Mouse (Mus musculus): Measurements from ENCODE around the gene Olfr1390. TPM values are rescaled to one million over a fixed set of nuclear protein-coding genes. Genes with fewer than 3 reads are reported as not detected.
"Not testable (repeated sequence)": the region's sequence is repeated elsewhere in the genome, so short reads cannot be mapped to it uniquely, and the experiment has no call there.

Olfr1390 gene
- polyA plus RNA-seq (2015; fragmentation: Nextera tagmentation; extraction: Ambion mirVana) = not detected in 2 replicates

- no peaks in the 10 kb centered on the region for H3K4me1 ChIP-seq (replicated peaks; ENCODE audit: insufficient read depth, low read length)
- DNase-seq (ENCODE audit: low spot score) (no peak), ATAC-seq (replicated peaks; ENCODE audit: low FRiP score, low read depth) (no peak)
- no peaks in the 10 kb centered on the region for H3K36me3 ChIP-seq (ENCODE audit: insufficient read depth, low read length)
- H3K9me3 ChIP-seq (replicated peaks; ENCODE audit: low read length) = no peaks in the 10 kb centered on the region
- no peak within 1 kb of the TSS for H3K9ac ChIP-seq (ENCODE audit: low read depth, low read length)
- TF ChIP-seq CTCF (IDR thresholded peaks at IDR 0.05; ENCODE audit: low read depth) = no peak
- H3K27me3 ChIP-seq (ENCODE audit: insufficient read depth, low read length) = no peaks in the 10 kb centered on the region
- no peak within 1 kb of the TSS for H3K4me3 ChIP-seq (replicated peaks; ENCODE audit: low read depth, low read length)
- WGBS = 96% methylated on average over 1 of the region's 1 CpGs
- H3K27ac ChIP-seq = no peak within 1 kb of the TSS
- no peak within 1 kb of the TSS for H3K4me2 ChIP-seq (ENCODE audit: low read length)
Measured at GRCm38 (mm10) chr11:49334888-49335287, at the start of gene Olfr1390. Gene Olfr1390, plus strand, starts transcription at chr11:49335188.

GRCm38 (mm10) chr11:49287251-49287650 lies 47.7 kb upstream of the Olfr1390 start:
- Histone ChIP-seq H3K4me2 (ENCODE audit: low read length) (no peak overlapping the region), H3K4me1 (replicated peaks; ENCODE audit: insufficient read depth, low read length) (no peaks in the 10 kb centered on the region), H3K27me3 (ENCODE audit: insufficient read depth, low read length) (no peaks in the 10 kb centered on the region), H3K4me3 (replicated peaks; ENCODE audit: low read depth, low read length) (no peak overlapping the region), H3K27ac (no peak overlapping the region), H3K36me3 (ENCODE audit: insufficient read depth, low read length) (no peaks in the 10 kb centered on the region), H3K9ac (ENCODE audit: low read depth, low read length) (no peak overlapping the region), H3K9me3 (replicated peaks; ENCODE audit: low read length) (no peaks in the 10 kb centered on the region)
- ATAC-seq (replicated peaks; ENCODE audit: low FRiP score, low read depth) (no peak), DNase-seq (ENCODE audit: low spot score) (no peak)
- no peak for TF ChIP-seq CTCF (IDR thresholded peaks at IDR 0.05; ENCODE audit: low read depth)
- 62% methylated on average over 2 of the region's 2 CpGs for WGBS

DNA sequence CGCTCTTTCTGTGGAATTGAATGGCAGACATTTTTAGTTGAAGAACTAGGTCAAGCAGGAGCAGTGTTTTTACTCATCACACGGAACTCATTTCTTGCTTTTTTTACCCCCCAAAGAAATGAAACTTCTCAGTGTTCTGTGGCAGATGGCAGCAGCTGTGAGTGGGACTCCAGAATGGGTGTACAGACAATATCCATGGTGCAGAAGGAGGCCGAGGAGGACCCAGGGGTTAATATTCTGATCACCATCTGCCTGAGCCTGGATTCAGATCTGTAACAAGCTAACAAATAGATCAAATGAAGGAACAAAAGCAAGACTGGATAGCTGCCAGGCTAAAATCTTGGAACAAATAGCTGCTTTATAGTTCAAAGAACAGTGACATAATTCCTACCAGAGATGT lies 42.2 kb upstream of the Olfr1390 start:
- no peak for TF ChIP-seq CTCF (IDR thresholded peaks at IDR 0.05; ENCODE audit: low read depth)
- 83% methylated on average over 3 of the region's 3 CpGs for WGBS
- ATAC-seq (replicated peaks; ENCODE audit: low FRiP score, low read depth) = no peak

DNA sequence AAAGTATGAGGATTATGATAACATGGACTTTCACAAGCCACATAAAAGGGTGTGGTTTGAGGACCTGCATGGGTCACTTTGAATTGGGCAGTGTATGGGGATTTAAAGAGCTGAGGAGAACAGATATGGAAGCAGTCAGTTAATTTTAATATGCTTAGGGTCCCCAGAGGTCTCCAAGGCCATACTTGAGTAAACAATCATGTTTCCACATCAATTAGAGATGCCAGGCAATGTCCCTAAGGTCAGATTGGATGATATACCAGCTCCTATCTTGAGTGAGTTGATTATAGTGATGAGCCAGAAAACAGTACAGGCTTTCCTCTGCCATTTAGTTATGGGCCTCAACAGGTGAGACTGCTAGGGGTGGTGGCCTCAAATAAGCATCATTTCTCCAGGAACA lies 30.5 kb upstream of the Olfr1390 start, which contains the start of gene Olfr10:
TSS of gene Olfr10 (plus strand) at position 301 of the 400 bp plus-strand sequence.
- ATAC-seq (replicated peaks; ENCODE audit: low FRiP score, low read depth) (no peak), DNase-seq (ENCODE audit: low spot score) (no peak)
- Histone ChIP-seq H3K27ac (no peak within 1 kb of the TSS), H3K36me3 (ENCODE audit: insufficient read depth, low read length) (no peaks in the 10 kb centered on the region), H3K4me2 (ENCODE audit: low read length) (no peak within 1 kb of the TSS), H3K9ac (ENCODE audit: low read depth, low read length) (no peak within 1 kb of the TSS), H3K27me3 (ENCODE audit: insufficient read depth, low read length) (no peaks in the 10 kb centered on the region), H3K9me3 (replicated peaks; ENCODE audit: low read length) (no peaks in the 10 kb centered on the region), H3K4me3 (replicated peaks; ENCODE audit: low read depth, low read length) (no peak within 1 kb of the TSS), H3K4me1 (replicated peaks; ENCODE audit: insufficient read depth, low read length) (no peaks in the 10 kb centered on the region)
- TF ChIP-seq CTCF (IDR thresholded peaks at IDR 0.05; ENCODE audit: low read depth) = no peak

More for the DNA sequence above, 42.2 kb upstream of the Olfr1390 start:
- Histone ChIP-seq H3K4me3 (replicated peaks; ENCODE audit: low read depth, low read length) (no peak overlapping the region), H3K27me3 (ENCODE audit: insufficient read depth, low read length) (no peaks in the 10 kb centered on the region), H3K27ac (no peak overlapping the region), H3K4me1 (replicated peaks; ENCODE audit: insufficient read depth, low read length) (no peaks in the 10 kb centered on the region), H3K4me2 (ENCODE audit: low read length) (no peak overlapping the region), H3K9me3 (replicated peaks; ENCODE audit: low read length) (no peaks in the 10 kb centered on the region), H3K9ac (ENCODE audit: low read depth, low read length) (no peak overlapping the region), H3K36me3 (ENCODE audit: insufficient read depth, low read length) (no peaks in the 10 kb centered on the region)
- no peak for DNase-seq (ENCODE audit: low spot score)

GRCm38 (mm10) chr11:49308547-49308946 lies 26.4 kb upstream of the Olfr1390 start:
- not testable (repeated sequence) for H3K9me3 ChIP-seq (replicated peaks; ENCODE audit: low read length); H3K27ac ChIP-seq; H3K4me1 ChIP-seq (replicated peaks; ENCODE audit: insufficient read depth, low read length); H3K4me3 ChIP-seq (replicated peaks; ENCODE audit: low read depth, low read length); H3K36me3 ChIP-seq (ENCODE audit: insufficient read depth, low read length); H3K4me2 ChIP-seq (ENCODE audit: low read length); H3K27me3 ChIP-seq (ENCODE audit: insufficient read depth, low read length); ATAC-seq (replicated peaks; ENCODE audit: low FRiP score, low read depth); DNase-seq (ENCODE audit: low spot score); H3K9ac ChIP-seq (ENCODE audit: low read depth, low read length)
- WGBS = 79% methylated on average over 5 of the region's 5 CpGs

DNA sequence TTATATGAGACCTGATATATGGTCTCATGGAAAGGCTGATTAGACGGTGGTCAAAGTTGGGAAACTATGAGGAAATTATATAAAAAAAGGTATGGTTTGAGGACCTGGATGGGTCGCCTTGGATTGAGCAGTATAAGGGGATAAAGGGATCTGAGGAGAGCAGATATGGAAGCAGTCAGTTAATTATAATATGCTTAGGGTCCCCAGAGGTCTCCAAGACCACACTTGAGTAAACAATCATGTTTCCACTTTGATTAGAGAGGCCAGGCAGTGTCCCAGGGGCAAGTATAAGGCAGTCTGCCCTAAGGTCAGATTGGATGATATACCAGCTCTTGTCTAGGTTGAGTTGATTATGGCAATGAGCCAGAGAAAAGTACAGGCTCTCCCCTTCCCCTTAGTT lies 12.5 kb upstream of the Olfr1390 start, which contains the start of gene Olfr1391:
TSS of gene Olfr1391 (plus strand) at position 301 of the 400 bp plus-strand sequence.
- Histone ChIP-seq H3K27me3 (ENCODE audit: insufficient read depth, low read length) (no peaks in the 10 kb centered on the region), H3K4me2 (ENCODE audit: low read length) (no peak within 1 kb of the TSS), H3K27ac (no peak within 1 kb of the TSS), H3K36me3 (ENCODE audit: insufficient read depth, low read length) (no peaks in the 10 kb centered on the region), H3K4me1 (replicated peaks; ENCODE audit: insufficient read depth, low read length) (no peaks in the 10 kb centered on the region), H3K9me3 (replicated peaks; ENCODE audit: low read length) (no peaks in the 10 kb centered on the region), H3K9ac (ENCODE audit: low read depth, low read length) (no peak within 1 kb of the TSS), H3K4me3 (replicated peaks; ENCODE audit: low read depth, low read length) (no peak within 1 kb of the TSS)
- no peak for TF ChIP-seq CTCF (IDR thresholded peaks at IDR 0.05; ENCODE audit: low read depth)
- WGBS = 77% methylated on average over 2 of the region's 2 CpGs
- no peak for DNase-seq (ENCODE audit: low spot score)
- no peak for ATAC-seq (replicated peaks; ENCODE audit: low FRiP score, low read depth)

DNA sequence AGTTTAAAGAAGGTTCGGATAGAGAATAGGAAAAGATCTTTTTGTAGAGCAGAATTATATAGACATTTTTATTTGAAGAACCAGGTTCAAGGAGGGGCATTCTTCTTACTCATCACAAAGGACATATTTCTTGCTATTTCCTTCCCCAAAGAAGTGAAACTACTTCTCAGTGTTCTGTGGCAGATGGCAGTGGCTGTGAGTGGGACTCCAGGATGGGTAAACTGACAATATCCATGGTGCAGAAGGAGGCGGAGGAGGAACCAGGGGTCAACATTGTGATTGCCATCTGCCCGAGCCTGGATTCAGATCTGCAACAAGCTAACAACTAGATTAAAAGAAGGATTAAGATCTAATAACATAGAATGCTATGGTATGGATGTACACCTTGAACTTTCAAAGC lies 8.3 kb upstream of the Olfr1390 start:
- Histone ChIP-seq H3K27me3 (ENCODE audit: insufficient read depth, low read length) (no peaks in the 10 kb centered on the region), H3K9me3 (replicated peaks; ENCODE audit: low read length) (no peaks in the 10 kb centered on the region), H3K4me1 (replicated peaks; ENCODE audit: insufficient read depth, low read length) (no peaks in the 10 kb centered on the region), H3K36me3 (ENCODE audit: insufficient read depth, low read length) (no peaks in the 10 kb centered on the region), H3K27ac (no peak overlapping the region), H3K4me2 (ENCODE audit: low read length) (no peak overlapping the region), H3K4me3 (replicated peaks; ENCODE audit: low read depth, low read length) (no peak overlapping the region), H3K9ac (ENCODE audit: low read depth, low read length) (no peak overlapping the region)
- ATAC-seq (replicated peaks; ENCODE audit: low FRiP score, low read depth) (no peak), DNase-seq (ENCODE audit: low spot score) (no peak)
- WGBS = 79% methylated on average over 3 of the region's 3 CpGs
- TF ChIP-seq CTCF (IDR thresholded peaks at IDR 0.05; ENCODE audit: low read depth) = no peak

All from kidney, postnatal 0 days (tissue).